Mouse (Mus musculus) G1E (cell line): ENCODE results near the gene Polr1a. TPM values are rescaled to one million over a fixed set of nuclear protein-coding genes. Genes with fewer than 3 reads are reported as not detected.

Source experiments
- ATAC-seq: 2 replicates; pipeline ENCODE4 v1.8.0; 2016; ENCODE audit warnings: mild to moderate bottlenecking; ENCODE audit not compliant: insufficient number of reproducible peaks, poor library complexity, low FRiP score, severe bottlenecking; ENCODE audit errors: extremely low read depth
- DNase-seq: peaks from one replicate; pipeline ENCODE4 v3.0.0; 2012; ENCODE audit warnings: low spot score
- H3K27me3 ChIP-seq: 2 replicates; pipeline ENCODE4 v1.6.1; 2012; ENCODE audit warnings: mild to moderate bottlenecking, low read length, inconsistent platforms; ENCODE audit not compliant: insufficient read depth
- H3K36me3 ChIP-seq: replicated peaks from 2 replicates; pipeline ENCODE3; 2012; ENCODE audit warnings: mild to moderate bottlenecking, inconsistent platforms
- H3K4me1 ChIP-seq: 2 replicates; pipeline ENCODE4 v1.6.1; 2012; ENCODE audit warnings: low read depth, low read length, inconsistent platforms, mixed read lengths; ENCODE audit not compliant: insufficient read depth
- H3K4me3 ChIP-seq: 2 replicates; pipeline ENCODE4 v1.5.1; 2012; ENCODE audit warnings: low read depth, mild to moderate bottlenecking, inconsistent platforms, low read length, moderate library complexity, mixed read lengths
- H3K9me3 ChIP-seq: replicated peaks from 2 replicates; pipeline ENCODE4 v1.6.1; 2012; ENCODE audit warnings: inconsistent platforms
- CTCF ChIP-seq: IDR thresholded peaks from 2 replicates; pipeline ENCODE4 v1.5.1; 2012; ENCODE audit warnings: low read depth, low read length, inconsistent platforms, mixed read lengths
- GATA1 ChIP-seq: IDR thresholded peaks from 2 replicates; pipeline ENCODE4 v1.6.1; 2012; ENCODE audit warnings: borderline replicate concordance, low read length, inconsistent platforms, mixed read lengths
- GATA2 ChIP-seq: IDR thresholded peaks from 2 replicates; pipeline ENCODE4 v1.6.1; 2012; ENCODE audit warnings: low read depth, low read length, inconsistent platforms, borderline replicate concordance
- POLR2AphosphoS5 ChIP-seq: IDR thresholded peaks from 2 replicates; pipeline ENCODE4 v1.6.1; 2012; ENCODE audit warnings: low read depth, low read length, inconsistent platforms; ENCODE audit not compliant: insufficient replicate concordance
- TAL1 ChIP-seq: conservative IDR thresholded peaks from 2 replicates; pipeline ENCODE4 v1.6.1; 2012; ENCODE audit warnings: low read depth, low read length, inconsistent platforms, mixed read lengths
- polyA plus RNA-seq: library from polyadenylated mRNA; stranded (reverse); fragments of >175 nt; gene quantifications from 2 replicates; pipeline ENCODE4 v1.2.3, GENCODE M21; 2012
- total RNA-seq, 2 experiments: library from RNA; stranded (forward) in 1 of 2; stranded (reverse) in 1 of 2; fragments of 200-1000 nt in 1 of 2; fragments of >200 nt in 1 of 2; fragmentation: Nextera tagmentation in 1 of 2; gene quantifications; 2 replicates each; pipeline ENCODE4 v1.2.3; 2014 to 2017

The Polr1a gene
- total and polyA plus RNA-seq, 3 experiments = 31.8 to 79.5 (median 55.2) TPM

- no peak overlapping the region for H3K4me3 ChIP-seq
- H3K4me1 ChIP-seq = peaks cover 14% of the 10 kb centered on the region; the same call in 1 of the 2 replicates
Measured at GRCm38 (mm10) chr6:71980165-71980564, 71.3 kb downstream of the Polr1a start.

GRCm38 (mm10) chr6:71980587-71980986 is 71.7 kb downstream of the Polr1a start:
- H3K27me3 ChIP-seq = no peaks in the 10 kb centered on the region
- peaks cover 14% of the 10 kb centered on the region; the same call in 1 of the 2 replicates for H3K4me1 ChIP-seq
- H3K9me3 ChIP-seq = no peaks in the 10 kb centered on the region
- ATAC-seq (no peak), DNase-seq (no peak)
- TF ChIP-seq GATA1 = no peak
- TF ChIP-seq POLR2AphosphoS5 = no peak
- no peak for TF ChIP-seq GATA2
- TF ChIP-seq CTCF = no peak
- TF ChIP-seq TAL1 = no peak
- peaks cover 65% of the 10 kb centered on the region for H3K36me3 ChIP-seq
- no peak overlapping the region for H3K4me3 ChIP-seq

More at GRCm38 (mm10) chr6:71980165-71980564, 71.3 kb downstream of the Polr1a start:
- Histone ChIP-seq H3K36me3 (peaks cover 69% of the 10 kb centered on the region), H3K27me3 (no peaks in the 10 kb centered on the region), H3K9me3 (no peaks in the 10 kb centered on the region)
- ATAC-seq (no peak), DNase-seq (no peak)
- TF ChIP-seq TAL1 (no peak), POLR2AphosphoS5 (no peak), CTCF (no peak), GATA2 (no peak)

- TF ChIP-seq GATA1 (no peak), POLR2AphosphoS5 (no peak), CTCF (no peak), TAL1 (no peak), GATA2 (no peak)
- Histone ChIP-seq H3K9me3 (no peaks in the 10 kb centered on the region), H3K27me3 (no peaks in the 10 kb centered on the region; the same call in 1 of the 2 replicates), H3K4me3 (no peak overlapping the region), H3K36me3 (peaks cover 56% of the 10 kb centered on the region), H3K4me1 (peaks cover 14% of the 10 kb centered on the region; the same call in 1 of the 2 replicates)
- ATAC-seq (no peak), DNase-seq (no peak)
Measured at GRCm38 (mm10) chr6:71981450-71981849, 72.6 kb downstream of the Polr1a start.

- Histone ChIP-seq H3K4me3 (no peak overlapping the region), H3K4me1 (peaks cover 20% of the 10 kb centered on the region), H3K36me3 (peaks cover 11% of the 10 kb centered on the region), H3K27me3 (peaks cover 22% of the 10 kb centered on the region), H3K9me3 (no peaks in the 10 kb centered on the region)
- no peak for TF ChIP-seq TAL1
- no peak for TF ChIP-seq GATA1
- no peak for TF ChIP-seq POLR2AphosphoS5
- TF ChIP-seq GATA2 = no peak
- no peak for TF ChIP-seq CTCF
- DNase-seq = no peak
- ATAC-seq = no peak
Measured at GRCm38 (mm10) chr6:71985984-71986383, 77.1 kb downstream of the Polr1a start.

DNA sequence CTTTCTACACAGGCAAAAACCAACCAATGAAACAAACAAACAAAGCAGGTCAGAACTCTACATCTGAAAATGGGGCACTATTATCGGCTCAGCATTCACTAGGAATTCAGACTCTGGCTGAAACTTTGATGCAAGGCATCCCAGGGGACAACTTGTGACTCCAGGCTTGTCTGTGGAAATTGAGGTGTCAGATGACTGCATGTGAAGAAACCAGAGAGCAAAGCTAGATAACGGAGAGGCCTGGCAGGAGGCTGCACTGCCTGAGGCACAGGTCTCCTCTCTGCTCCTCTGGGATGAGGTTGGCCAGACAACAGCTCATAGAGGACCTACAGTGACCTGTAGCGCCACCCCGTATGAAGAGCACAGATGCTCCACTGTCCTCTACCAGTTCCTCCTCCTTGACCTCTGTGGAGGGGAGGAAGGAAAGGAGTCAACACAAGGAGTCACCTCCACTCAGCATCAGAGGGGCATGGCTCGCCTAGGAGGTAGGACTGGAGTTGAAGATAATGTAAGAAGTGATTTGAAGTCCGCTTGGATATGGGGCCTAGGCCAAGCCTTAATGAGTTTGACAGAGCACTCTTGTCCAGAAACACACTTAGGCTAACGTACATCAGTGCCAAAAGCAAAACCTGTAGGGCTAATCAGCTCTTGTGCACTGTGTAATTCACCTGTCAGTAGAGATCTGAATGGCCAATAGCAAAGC is 78.8 kb downstream of the Polr1a start:
- H3K4me3 ChIP-seq = no peak overlapping the region
- H3K27me3 ChIP-seq = peaks cover 39% of the 10 kb centered on the region
- TF ChIP-seq GATA2 (no peak), CTCF (no peak), TAL1 (no peak), POLR2AphosphoS5 (no peak), GATA1 (no peak)
- H3K36me3 ChIP-seq = no peaks in the 10 kb centered on the region
- no peak for DNase-seq
- no peaks in the 10 kb centered on the region for H3K9me3 ChIP-seq
- ATAC-seq = no peak
- peaks cover 29% of the 10 kb centered on the region for H3K4me1 ChIP-seq

- no peak overlapping the region for H3K4me3 ChIP-seq
- ATAC-seq (no peak), DNase-seq (no peak)
- TF ChIP-seq POLR2AphosphoS5 (no peak), GATA1 (no peak), GATA2 (no peak), CTCF (no peak), TAL1 (no peak)
- H3K27me3 ChIP-seq = peaks cover 54% of the 10 kb centered on the region
- no peaks in the 10 kb centered on the region for H3K36me3 ChIP-seq
- no peaks in the 10 kb centered on the region for H3K9me3 ChIP-seq
- peaks cover 29% of the 10 kb centered on the region for H3K4me1 ChIP-seq
Measured at GRCm38 (mm10) chr6:71989647-71990351, 80.9 kb downstream of the Polr1a start.
